In genomic region chr2:60202900-60203530, GRCm38 (mm10) we compare ENCODE assay signal across 27 mouse cellular contexts. TPM values are rescaled to one million over a fixed set of nuclear protein-coding genes. Genes with fewer than 3 reads are reported as not detected.
DNase-seq lines count a peak whose midpoint lies in the region; ATAC-seq and TF ChIP-seq lines count a peak whose summit lies in the region.
"Had no signal": no experiment of that assay in that cellular context is flagged by ENCODE, and none has a peak within 500 bp of the region (broad histone marks: within the 10 kb centered on the region; RNA-seq: fewer than 3 reads in every experiment).

No protein-coding gene starts in this region.

- no peak for TF ChIP-seq RAD21 in MEL (IDR thresholded peaks at IDR 0.05; ENCODE audit: low read depth, low read length)

- peak; percentile 65 to 76 for TF ChIP-seq EP300 in MEL (IDR thresholded peaks at IDR 0.05; ENCODE audit: low read depth in 1 of 2, low read length in 2 of 2)

- H3K27me3 ChIP-seq in megakaryocyte, embryonic 14.5 days (replicated peaks): no peaks in the 10 kb centered on the region
- H3K27me3 ChIP-seq in MEL (ENCODE audit: control insufficient read depth in 1 of 2, insufficient read depth in 2 of 2, low read length in 2 of 2): no peaks in the 10 kb centered on the region
- no peaks in the 10 kb centered on the region for H3K27me3 ChIP-seq in myocyte (ENCODE audit: control insufficient read depth, insufficient read depth, insufficient read length)
- H3K27me3 ChIP-seq: CH12.LX; embryonic facial prominence, embryonic 12.5 days; forebrain, embryonic 13.5 days; forebrain, embryonic 15.5 days; Patski had no signal

- peaks cover 70% of the 10 kb centered on the region for H3K4me1 ChIP-seq in megakaryocyte, embryonic 14.5 days
- H3K4me1 ChIP-seq in MEL (ENCODE audit: control insufficient read depth in 1 of 2, insufficient read depth in 2 of 2, low read length in 2 of 2): peaks cover 12 to 29% of the 10 kb centered on the region in 2 experiments

- H3ac ChIP-seq in myocyte (ENCODE audit: control insufficient read depth, insufficient read length): no peak overlapping the region

- TF ChIP-seq CTCF in MEL (IDR thresholded peaks at IDR 0.05 in 2 of 3, conservative IDR thresholded peaks at IDR 0.05 in 1 of 3; ENCODE audit: control insufficient read depth in 1 of 3, insufficient read depth in 1 of 3, low read depth in 2 of 3, low read length in 3 of 3, poor library complexity in 1 of 3, severe bottlenecking in 1 of 3): no peak

- no peak overlapping the region for H3K4me2 ChIP-seq in myocyte (ENCODE audit: low read depth)
- H3K4me2 ChIP-seq: embryonic facial prominence, embryonic 12.5 days; forebrain, embryonic 13.5 days; forebrain, embryonic 15.5 days had no signal

- no peak for ATAC-seq in megakaryocyte, adult 5-6 weeks (ENCODE audit: poor library complexity, severe bottlenecking)
- ATAC-seq in common myeloid progenitor, adult 5-6 weeks (replicated peaks; ENCODE audit: low read depth, poor library complexity, severe bottlenecking): peak; percentile 29
- no peak for ATAC-seq in frontal cortex, adult (ENCODE audit: low TSS enrichment)
- ATAC-seq: activated CD4-positive, CD25-positive, alpha-beta regulatory T cell, adult 4 months; CD4-positive, CD25-positive, alpha-beta regulatory T cell, adult 4 months; forebrain, embryonic 13.5 days; forebrain, embryonic 15.5 days; forebrain, postnatal 0 days; Patski had no signal

- H3K36me3 ChIP-seq in megakaryocyte, embryonic 14.5 days (replicated peaks; ENCODE audit: low read length): peaks cover 27% of the 10 kb centered on the region
- H3K36me3 ChIP-seq in MEL (ENCODE audit: control insufficient read depth in 1 of 2, insufficient read depth in 2 of 2, low read length in 2 of 2) (peaks cover 0 to 30% of the 10 kb centered on the region in 2 experiments; a peak in 2 of 4 replicates), myocyte (ENCODE audit: control insufficient read depth, insufficient read depth) (peaks cover 4% of the 10 kb centered on the region)

- no peaks in the 10 kb centered on the region for H3K9me3 ChIP-seq in megakaryocyte, embryonic 14.5 days
- H3K9me3 ChIP-seq in MEL (replicated peaks; ENCODE audit: insufficient read depth, low read length): no peaks in the 10 kb centered on the region
- H3K9me3 ChIP-seq: embryonic facial prominence, embryonic 10.5 days; embryonic facial prominence, embryonic 12.5 days; forebrain, embryonic 13.5 days; forebrain, embryonic 15.5 days; G1E had no signal

- H3K79me2 ChIP-seq in MEL (ENCODE audit: control insufficient read depth, insufficient read depth, low read length, poor library complexity) (peaks cover 4% of the 10 kb centered on the region), myocyte (ENCODE audit: control insufficient read depth, insufficient read depth) (no peaks in the 10 kb centered on the region)

- H3K27ac ChIP-seq in MEL (ENCODE audit: control insufficient read depth, low read depth, low read length): peak overlapping the region; percentile 66
- H3K27ac ChIP-seq: embryonic facial prominence, embryonic 10.5 days; embryonic facial prominence, embryonic 12.5 days; forebrain, embryonic 13.5 days; forebrain, embryonic 15.5 days had no signal

- TF ChIP-seq POLR2A in MEL (IDR thresholded peaks at IDR 0.05; ENCODE audit: control insufficient read depth in 1 of 2, insufficient read depth in 1 of 2, low read depth in 1 of 2, low read length in 2 of 2, poor library complexity in 1 of 2) (0 out of 4 replicates have a peak, but pooled peaks of 1 of the 2 experiments have one; percentile 36), myocyte (IDR thresholded peaks at IDR 0.05; ENCODE audit: insufficient read length, low read depth) (no peak)

- peak overlapping the region; percentile 36; the same call in 1 of the 2 replicates for H3K9ac ChIP-seq in MEL (ENCODE audit: control insufficient read depth, low read depth, low read length, poor library complexity, severe bottlenecking)
- H3K9ac ChIP-seq: embryonic facial prominence, embryonic 12.5 days; forebrain, embryonic 13.5 days; forebrain, embryonic 15.5 days; forebrain, postnatal 0 days had no signal

- H3K4me3 ChIP-seq in megakaryocyte, embryonic 14.5 days (replicated peaks): peak overlapping the region; percentile 64
- H3K4me3 ChIP-seq in MEL (ENCODE audit: control insufficient read depth in 1 of 2, insufficient read depth in 1 of 2, low read depth in 2 of 2, low read length in 2 of 2) (peak overlapping the region in 1 of 2 experiments; percentile 1; a peak in 1 of 4 replicates), myocyte (no peak overlapping the region)
- H3K4me3 ChIP-seq: embryonic facial prominence, embryonic 10.5 days; embryonic facial prominence, embryonic 12.5 days; forebrain, embryonic 13.5 days; forebrain, embryonic 15.5 days had no signal

- DNase-seq in MEL (ENCODE audit: low read depth, low spot score): peak; percentile 62
- no peak for DNase-seq in gastrocnemius, postnatal 10 days
- DNase-seq in kidney, postnatal 4 days: no peak
- DNase-seq: adrenal gland, adult 8-10 months; adrenal gland, postnatal 14 days; adrenal gland, postnatal 36 days; cerebellum, adult 11 months; cerebellum, adult 18-20 months; cerebellum, adult 8-10 months; cerebellum, adult 9-11 months; cerebellum, postnatal 14 days; cerebellum, postnatal 36 days; forebrain, postnatal 0 days had no signal

TF ChIP-seq in MEL, 35 proteins besides CTCF, POLR2A, EP300 and RAD21 (continues in another document):
- TF ChIP-seq MAX (IDR thresholded peaks at IDR 0.05; ENCODE audit: low read length) (no peak), BHLHE40 (IDR thresholded peaks at IDR 0.05; ENCODE audit: borderline replicate concordance, low read depth, low read length) (peak; percentile 61), ELF1 (IDR thresholded peaks at IDR 0.05; ENCODE audit: low read depth, low read length) (no peak), MAFK (IDR thresholded peaks at IDR 0.05; ENCODE audit: borderline replicate concordance, low read depth, low read length) (no peak), MXI1 (IDR thresholded peaks at IDR 0.05; ENCODE audit: low read depth, low read length) (peak; percentile 47), ZNF384 (IDR thresholded peaks at IDR 0.05; ENCODE audit: low read depth, low read length) (peak; percentile 94), ZKSCAN1 (IDR thresholded peaks at IDR 0.05; ENCODE audit: low read depth, low read length) (no peak), USF2 (IDR thresholded peaks at IDR 0.05; ENCODE audit: borderline replicate concordance in 1 of 2, insufficient read depth in 1 of 2, low read depth in 1 of 2, low read length in 2 of 2) (no peak), MAZ (IDR thresholded peaks at IDR 0.05; ENCODE audit: low read depth, low read length) (no peak), SIN3A (IDR thresholded peaks at IDR 0.05; ENCODE audit: low read length) (peak; percentile 35; the same call in 1 of the 2 replicates), MYC (IDR thresholded peaks at IDR 0.05; ENCODE audit: low read depth, low read length) (peak; percentile 69), RCOR1 (IDR thresholded peaks at IDR 0.05; ENCODE audit: low read depth, low read length) (peak; percentile 55; the same call in 1 of the 2 replicates), ETS1 (IDR thresholded peaks at IDR 0.05; ENCODE audit: low read depth, low read length) (peak; percentile 48; the same call in 1 of the 2 replicates)

TF ChIP-seq in myocyte, 11 proteins besides CTCF, POLR2A, EP300 and RAD21:
- TF ChIP-seq CEBPB (IDR thresholded peaks at IDR 0.05; ENCODE audit: insufficient read depth, poor library complexity, severe bottlenecking) (no peak), TCF3 (IDR thresholded peaks at IDR 0.05; ENCODE audit: insufficient read length, low read depth) (no peak), MYOD1 (IDR thresholded peaks at IDR 0.05; ENCODE audit: control insufficient read depth in 1 of 3, insufficient read length in 2 of 3, low read depth in 2 of 3) (peak in 2 of 3 experiments; percentile 31 to 64), E2F4 (IDR thresholded peaks at IDR 0.05; ENCODE audit: insufficient read depth) (no peak), POLR2AphosphoS2 (IDR thresholded peaks at IDR 0.05; ENCODE audit: insufficient read length, low read depth) (no peak), SRF (IDR thresholded peaks at IDR 0.05; ENCODE audit: control insufficient read depth, insufficient read length, low read depth) (no peak), USF1 (IDR thresholded peaks at IDR 0.05; ENCODE audit: low read depth) (no peak), MAX (IDR thresholded peaks at IDR 0.05; ENCODE audit: low read depth) (no peak), MYOG (IDR thresholded peaks at IDR 0.05; ENCODE audit: control insufficient read depth in 1 of 3, insufficient read depth in 1 of 3, insufficient read length in 2 of 3, low read depth in 2 of 3) (peak in 2 of 3 experiments; percentile 37 to 66), TCF12 (IDR thresholded peaks at IDR 0.05; ENCODE audit: insufficient read depth, poor library complexity, severe bottlenecking) (no peak), REST (IDR thresholded peaks at IDR 0.05; ENCODE audit: insufficient read depth, insufficient read length) (no peak)
TF ChIP-seq in myocyte: peak in this region for 2.

RNA-seq across cellular contexts. Expression of gene Baz2b, which starts 6.6 kb away (rescaled TPM):
- 17.1 TPM in 1 of 2 replicates, not detected in the other for polyA plus RNA-seq in megakaryocyte, embryonic 14.5 days (2012; ENCODE audit: insufficient read depth, low replicate concordance)
- 87.2 and 95.6 TPM in 2 replicates for total RNA-seq in megakaryocyte, adult 5-6 weeks (2015)
- 129 and 133 TPM in 2 replicates for total RNA-seq in megakaryocyte, adult 5-6 weeks (2017)
- 5.5 and 5.7 TPM in 2 replicates for total RNA-seq in MEL (2012; rRNA removed)
- polyA plus RNA-seq in MEL (2012; ENCODE audit: insufficient read depth in 1 of 2, insufficient read length in 2 of 2, low read depth in 1 of 2, low replicate concordance in 2 of 2, missing spikeins in 1 of 2) (10 to 100 TPM in 1 of 2 experiments, not detected in 1; 11.4 TPM), myocyte (2012; fragmentation: generic; extraction: Trizol) (11.8 TPM)
- total RNA-seq in common myeloid progenitor, adult 5-6 weeks (2017): 124 and 143 TPM in 2 replicates
- total RNA-seq in gastrocnemius, postnatal 10 days (2021): 10 to 100 TPM; 35.1 to 51.4 TPM

RNA-seq across cellular contexts. Expression of gene March7, which starts 6.7 kb away (rescaled TPM):
- 0.88 and 1.2 TPM in 2 replicates for polyA plus RNA-seq in megakaryocyte, embryonic 14.5 days (2012; ENCODE audit: insufficient read depth, low replicate concordance)
- 80.4 and 93.0 TPM in 2 replicates for total RNA-seq in megakaryocyte, adult 5-6 weeks (2015)
- total RNA-seq in megakaryocyte, adult 5-6 weeks (2017): 93.9 and 97.7 TPM in 2 replicates
- total RNA-seq in MEL (2012; rRNA removed): 36.4 and 42.6 TPM in 2 replicates
- polyA plus RNA-seq in MEL (2012; ENCODE audit: insufficient read depth in 1 of 2, insufficient read length in 2 of 2, low read depth in 1 of 2, low replicate concordance in 2 of 2, missing spikeins in 1 of 2) (10 to 100 TPM in 1 of 2 experiments, not detected in 1; 32.3 TPM), myocyte (2012; fragmentation: generic; extraction: Trizol) (9.8 TPM)
- total RNA-seq in common myeloid progenitor, adult 5-6 weeks (2017): 92.8 and 139 TPM in 2 replicates
- total RNA-seq in gastrocnemius, postnatal 10 days (2021): 10 to 100 TPM; 32.1 to 40.5 TPM
